In the genomic region with DNA sequence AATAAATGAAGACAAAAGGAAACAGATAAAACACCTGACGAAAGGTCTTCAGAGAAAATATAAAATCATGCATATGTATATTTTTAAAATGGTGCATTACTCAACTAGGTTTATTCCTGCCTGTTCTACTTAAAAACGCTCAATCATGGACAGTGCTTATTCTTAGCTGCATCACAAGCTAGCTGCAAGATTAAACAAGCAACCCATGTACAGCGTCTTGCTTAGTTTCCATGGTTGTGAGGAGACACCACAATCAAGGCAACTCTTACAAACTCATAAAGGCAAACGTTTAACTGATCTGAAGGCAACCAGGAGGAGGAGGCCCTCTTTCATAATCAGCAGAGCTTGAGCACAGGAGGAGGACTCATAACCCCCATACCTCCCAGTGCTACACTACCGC, we compare ENCODE assay signal across 29 mouse cellular contexts.
"Had no signal": no experiment of that assay in that cellular context is flagged by ENCODE, and none has a peak within 500 bp of the region (broad histone marks: within the 10 kb centered on the region; RNA-seq: fewer than 3 reads in every experiment).

No protein-coding gene starts in this region.

- ATAC-seq: liver, embryonic 12.5 days; liver, postnatal 0 days; lung, postnatal 0 days; midbrain, embryonic 13.5 days; midbrain, embryonic 15.5 days; midbrain, embryonic 16.5 days had no signal

- H3K27ac ChIP-seq: limb, embryonic 10.5 days; limb, embryonic 12.5 days; limb, embryonic 13.5 days; limb, embryonic 15.5 days; liver, embryonic 12.5 days; liver, embryonic 13.5 days; liver, embryonic 14.5 days; liver, embryonic 15.5 days; lung, embryonic 15.5 days; macrophage; midbrain, embryonic 10.5 days; midbrain, embryonic 12.5 days; midbrain, embryonic 13.5 days; midbrain, embryonic 15.5 days had no signal

- DNase-seq: left cerebral cortex, postnatal 4 days; liver; liver, embryonic 13.5 days; liver, postnatal 0 days; lung, adult 18-20 months; lung, adult 2 months; lung, embryonic 14.5 days; lung, postnatal 10 days; lung, postnatal 14 days; lung, postnatal 36 days; lung, postnatal 4 days; midbrain, embryonic 14.5 days had no signal

- H3K4me3 ChIP-seq: limb, embryonic 10.5 days; limb, embryonic 12.5 days; limb, embryonic 13.5 days; limb, embryonic 15.5 days; liver, embryonic 12.5 days; liver, embryonic 13.5 days; liver, embryonic 15.5 days; lung, embryonic 15.5 days; megakaryocyte, embryonic 14.5 days; midbrain, embryonic 10.5 days; midbrain, embryonic 12.5 days; midbrain, embryonic 13.5 days; midbrain, embryonic 15.5 days; myocyte had no signal
